Mouse (Mus musculus) embryonic fibroblast, embryonic 13.5 days (primary cell): ENCODE measurements around the gene Slc22a6.

Source experiments
- CTCF ChIP-seq: IDR thresholded peaks from 2 replicates; pipeline ENCODE4 v1.5.1; 2011; ENCODE audit warnings: mild to moderate bottlenecking, control low read depth, low read length, moderate library complexity, borderline replicate concordance; ENCODE audit not compliant: insufficient read depth
- POLR2A ChIP-seq: IDR thresholded peaks from 2 replicates; pipeline ENCODE4 v1.6.1; 2011; ENCODE audit warnings: low read depth, mild to moderate bottlenecking, control low read depth, low read length, moderate library complexity

GRCm38 (mm10) chr19:8593833-8594232, 24.0 kb upstream of the Slc22a6 start:
- no peak for TF ChIP-seq POLR2A
- no peak for TF ChIP-seq CTCF
